Mouse (Mus musculus): ENCODE measurements around the gene Nodal. TPM values are rescaled to one million over a fixed set of nuclear protein-coding genes. Genes with fewer than 3 reads are reported as not detected.
A peak's percentile ranks its signal among the peaks of the same experiment; 100 is the strongest.

Nodal gene
- under 1 TPM in 3 of 4 experiments, not detected in 1; 0.12 to 0.24 (median 0.13) TPM for total RNA-seq (2022)

- no peak for DNase-seq (ENCODE audit: low spot score in 2 of 2)
Observed at GRCm38 (mm10) chr10:61417672-61418071, at the start of gene Nodal. Nodal (plus strand) TSS chr10:61417972.

- no peak for DNase-seq (ENCODE audit: low spot score in 2 of 2)
Observed at GRCm38 (mm10) chr10:61369755-61370154, 48.0 kb upstream of the Nodal start.

- DNase-seq (ENCODE audit: low spot score in 2 of 2) = no peak
Observed at GRCm38 (mm10) chr10:61370273-61370979, 47.3 kb upstream of the Nodal start.

GRCm38 (mm10) chr10:61371884-61372584 lies 45.7 kb upstream of the Nodal start:
- no peak for DNase-seq (ENCODE audit: low spot score in 2 of 2)

- no peak for DNase-seq (ENCODE audit: low spot score in 2 of 2)
Observed at GRCm38 (mm10) chr10:61372585-61372923, 45.2 kb upstream of the Nodal start.

GRCm38 (mm10) chr10:61374076-61374475 lies 43.7 kb upstream of the Nodal start:
- no peak for DNase-seq (ENCODE audit: low spot score in 2 of 2)

- DNase-seq (ENCODE audit: low spot score in 2 of 2) = no peak
Observed at GRCm38 (mm10) chr10:61374771-61375481, 42.8 kb upstream of the Nodal start.

- no peak for DNase-seq (ENCODE audit: low spot score in 2 of 2)
Observed at GRCm38 (mm10) chr10:61378050-61378449, 39.7 kb upstream of the Nodal start.

- DNase-seq (ENCODE audit: low spot score in 2 of 2) = no peak
Observed at GRCm38 (mm10) chr10:61378698-61379097, 39.1 kb upstream of the Nodal start.

GRCm38 (mm10) chr10:61379340-61380040 lies 38.3 kb upstream of the Nodal start:
- DNase-seq (ENCODE audit: low spot score in 2 of 2) = no peak

GRCm38 (mm10) chr10:61380186-61380585 lies 37.6 kb upstream of the Nodal start:
- peak; percentile 41 to 56 for DNase-seq (ENCODE audit: low spot score in 2 of 2)

- DNase-seq (ENCODE audit: low spot score in 2 of 2) = no peak
Observed at GRCm38 (mm10) chr10:61381823-61382222, 35.9 kb upstream of the Nodal start.

- no peak for DNase-seq (ENCODE audit: low spot score in 2 of 2)
Observed at GRCm38 (mm10) chr10:61382281-61382731, 35.5 kb upstream of the Nodal start.

GRCm38 (mm10) chr10:61383021-61383714 lies 34.6 kb upstream of the Nodal start, which contains the start of gene Pald1:
Pald1 (minus strand) TSS chr10:61383530.
- DNase-seq (ENCODE audit: low spot score in 2 of 2) = peak; percentile 53 to 73

GRCm38 (mm10) chr10:61383715-61384047 lies 34.1 kb upstream of the Nodal start:
- no peak for DNase-seq (ENCODE audit: low spot score in 2 of 2)

- no peak for DNase-seq (ENCODE audit: low spot score in 2 of 2)
Observed at GRCm38 (mm10) chr10:61385174-61385573, 32.6 kb upstream of the Nodal start.

- DNase-seq (ENCODE audit: low spot score in 2 of 2) = no peak
Observed at GRCm38 (mm10) chr10:61386284-61386683, 31.5 kb upstream of the Nodal start.

GRCm38 (mm10) chr10:61389020-61389419 lies 28.8 kb upstream of the Nodal start:
- no peak for DNase-seq (ENCODE audit: low spot score in 2 of 2)

- DNase-seq (ENCODE audit: low spot score in 2 of 2) = no peak
Observed at GRCm38 (mm10) chr10:61390148-61390547, 27.6 kb upstream of the Nodal start.

GRCm38 (mm10) chr10:61392584-61392983 lies 25.2 kb upstream of the Nodal start:
- no peak for DNase-seq (ENCODE audit: low spot score in 2 of 2)

Data from gastrocnemius, adult 8-10 months (tissue).